Mouse (Mus musculus): ENCODE data around the gene Cpne8.

GRCm38 (mm10) chr15:90622005-90622404, 57.2 kb downstream of the Cpne8 start:
- TF ChIP-seq POLR2A (IDR thresholded peaks at IDR 0.05; ENCODE audit: insufficient read length, low read depth) (no peak), MAX (IDR thresholded peaks at IDR 0.05; ENCODE audit: low read depth) (no peak), USF1 (IDR thresholded peaks at IDR 0.05; ENCODE audit: low read depth) (no peak), POLR2AphosphoS2 (IDR thresholded peaks at IDR 0.05; ENCODE audit: insufficient read length, low read depth) (no peak), SRF (IDR thresholded peaks at IDR 0.05; ENCODE audit: control insufficient read depth, insufficient read length, low read depth) (no peak), MYOD1 (IDR thresholded peaks at IDR 0.05; ENCODE audit: control insufficient read depth in 1 of 3, insufficient read length in 2 of 3, low read depth in 2 of 3) (no peak), TCF3 (IDR thresholded peaks at IDR 0.05; ENCODE audit: insufficient read length, low read depth) (no peak), TCF12 (IDR thresholded peaks at IDR 0.05; ENCODE audit: insufficient read depth, poor library complexity, severe bottlenecking) (no peak), MYOG (IDR thresholded peaks at IDR 0.05; ENCODE audit: control insufficient read depth in 1 of 3, insufficient read depth in 1 of 3, insufficient read length in 2 of 3, low read depth in 2 of 3) (no peak), REST (IDR thresholded peaks at IDR 0.05; ENCODE audit: insufficient read depth, insufficient read length) (no peak), E2F4 (IDR thresholded peaks at IDR 0.05; ENCODE audit: insufficient read depth) (no peak), CEBPB (IDR thresholded peaks at IDR 0.05; ENCODE audit: insufficient read depth, poor library complexity, severe bottlenecking) (no peak)

All from myocyte (in vitro differentiated cells).